Comparison of ENCODE assay signal across 12 mouse cellular contexts in genomic region chr2:163349411-163349810, GRCm38 (mm10). TPM values are rescaled to one million over a fixed set of nuclear protein-coding genes. Genes with fewer than 3 reads are reported as not detected.
DNase-seq lines count a peak whose midpoint lies in the region; ATAC-seq lines count a peak whose summit lies in the region.
"Had no signal": no experiment of that assay in that cellular context is flagged by ENCODE, and none has a peak within 500 bp of the region (broad histone marks: within the 10 kb centered on the region; RNA-seq: fewer than 3 reads in every experiment).

No protein-coding gene starts in this region.

- WGBS in heart, embryonic 13.5 days: 57% methylated on average over 9 of the region's 9 CpGs
- 70% methylated on average over 9 of the region's 9 CpGs for WGBS in heart, embryonic 11.5 days (ENCODE audit: insufficient replicate concordance)
- 64% methylated on average over 9 of the region's 9 CpGs for WGBS in midbrain, embryonic 14.5 days
- WGBS in midbrain, embryonic 13.5 days: 64% methylated on average over 9 of the region's 9 CpGs
- 39% methylated on average over 9 of the region's 9 CpGs for WGBS in intestine, embryonic 15.5 days
- WGBS in stomach, embryonic 16.5 days: 44% methylated on average over 9 of the region's 9 CpGs
- 59% methylated on average over 9 of the region's 9 CpGs for WGBS in forebrain, embryonic 15.5 days

- H3K4me2 ChIP-seq in heart, embryonic 13.5 days: no peak overlapping the region
- H3K4me2 ChIP-seq in heart, embryonic 11.5 days: no peak overlapping the region
- no peak overlapping the region for H3K4me2 ChIP-seq in midbrain, embryonic 14.5 days (ENCODE audit: low read length)
- no peak overlapping the region for H3K4me2 ChIP-seq in midbrain, embryonic 13.5 days (replicated peaks)
- no peak overlapping the region for H3K4me2 ChIP-seq in intestine, embryonic 15.5 days (replicated peaks)
- H3K4me2 ChIP-seq in stomach, embryonic 16.5 days (ENCODE audit: low read depth, low read length): no peak overlapping the region
- no peak overlapping the region for H3K4me2 ChIP-seq in forebrain, embryonic 15.5 days (replicated peaks)

- peaks cover 13% of the 10 kb centered on the region for H3K36me3 ChIP-seq in heart, embryonic 13.5 days
- peaks cover 5% of the 10 kb centered on the region; the same call in 1 of the 2 replicates for H3K36me3 ChIP-seq in heart, embryonic 11.5 days (ENCODE audit: control insufficient read depth, insufficient read depth, low read length)
- H3K36me3 ChIP-seq in midbrain, embryonic 14.5 days (ENCODE audit: control insufficient read depth, insufficient read depth, low read length): no peaks in the 10 kb centered on the region
- H3K36me3 ChIP-seq in midbrain, embryonic 13.5 days: no peaks in the 10 kb centered on the region
- no peaks in the 10 kb centered on the region for H3K36me3 ChIP-seq in intestine, embryonic 15.5 days
- no peaks in the 10 kb centered on the region for H3K36me3 ChIP-seq in stomach, embryonic 16.5 days (ENCODE audit: control insufficient read depth, insufficient read depth, low read length)
- H3K36me3 ChIP-seq in forebrain, embryonic 15.5 days: no peaks in the 10 kb centered on the region
- H3K36me3 ChIP-seq: G1E had no signal

- H3K9ac ChIP-seq in heart, embryonic 13.5 days: peak overlapping the region; percentile 67
- no peak overlapping the region for H3K9ac ChIP-seq in heart, embryonic 11.5 days (ENCODE audit: low read depth, low read length)
- H3K9ac ChIP-seq in midbrain, embryonic 14.5 days (replicated peaks; ENCODE audit: low read length): no peak overlapping the region
- H3K9ac ChIP-seq in midbrain, embryonic 13.5 days (replicated peaks): no peak overlapping the region
- H3K9ac ChIP-seq in intestine, embryonic 15.5 days: no peak overlapping the region
- peak overlapping the region; percentile 12; the same call in 1 of the 2 replicates for H3K9ac ChIP-seq in stomach, embryonic 16.5 days (ENCODE audit: low read length)
- no peak overlapping the region for H3K9ac ChIP-seq in forebrain, embryonic 15.5 days (replicated peaks)

- H3K27ac ChIP-seq in heart, embryonic 13.5 days (replicated peaks): peak overlapping the region; percentile 63
- H3K27ac ChIP-seq in heart, embryonic 11.5 days (ENCODE audit: low read depth, low read length): no peak overlapping the region
- H3K27ac ChIP-seq in midbrain, embryonic 14.5 days (replicated peaks; ENCODE audit: low read depth, low read length): no peak overlapping the region
- no peak overlapping the region for H3K27ac ChIP-seq in midbrain, embryonic 13.5 days
- H3K27ac ChIP-seq in intestine, embryonic 15.5 days: peak overlapping the region; percentile 79
- peak overlapping the region; percentile 84 for H3K27ac ChIP-seq in stomach, embryonic 16.5 days (ENCODE audit: low read length)
- no peak overlapping the region for H3K27ac ChIP-seq in forebrain, embryonic 15.5 days (replicated peaks)

- no peak overlapping the region for H3K4me3 ChIP-seq in heart, embryonic 13.5 days
- no peak overlapping the region for H3K4me3 ChIP-seq in heart, embryonic 11.5 days (ENCODE audit: low read depth, low read length)
- no peak overlapping the region for H3K4me3 ChIP-seq in midbrain, embryonic 14.5 days (replicated peaks; ENCODE audit: low read depth, low read length)
- no peak overlapping the region for H3K4me3 ChIP-seq in midbrain, embryonic 13.5 days (replicated peaks)
- no peak overlapping the region for H3K4me3 ChIP-seq in intestine, embryonic 15.5 days (replicated peaks)
- no peak overlapping the region for H3K4me3 ChIP-seq in stomach, embryonic 16.5 days (replicated peaks; ENCODE audit: low read length)
- H3K4me3 ChIP-seq in forebrain, embryonic 15.5 days: no peak overlapping the region

- no peaks in the 10 kb centered on the region for H3K27me3 ChIP-seq in heart, embryonic 13.5 days (replicated peaks)
- H3K27me3 ChIP-seq in heart, embryonic 11.5 days (ENCODE audit: control insufficient read depth, insufficient read depth, low read length): no peaks in the 10 kb centered on the region
- no peaks in the 10 kb centered on the region for H3K27me3 ChIP-seq in midbrain, embryonic 14.5 days (ENCODE audit: control insufficient read depth, insufficient read depth, low read length)
- H3K27me3 ChIP-seq in midbrain, embryonic 13.5 days: no peaks in the 10 kb centered on the region
- H3K27me3 ChIP-seq in intestine, embryonic 15.5 days (replicated peaks): no peaks in the 10 kb centered on the region
- no peaks in the 10 kb centered on the region for H3K27me3 ChIP-seq in stomach, embryonic 16.5 days (ENCODE audit: control insufficient read depth, insufficient read depth, low read length)
- H3K27me3 ChIP-seq in forebrain, embryonic 15.5 days: no peaks in the 10 kb centered on the region

- peaks cover 92% of the 10 kb centered on the region for H3K4me1 ChIP-seq in heart, embryonic 13.5 days
- peaks cover 68% of the 10 kb centered on the region for H3K4me1 ChIP-seq in heart, embryonic 11.5 days (ENCODE audit: control insufficient read depth, insufficient read depth, low read length)
- no peaks in the 10 kb centered on the region for H3K4me1 ChIP-seq in midbrain, embryonic 14.5 days (ENCODE audit: control insufficient read depth, insufficient read depth, low read length)
- 0 out of 2 replicates have a peak, but pooled peaks cover 6% of the 10 kb centered on the region for H3K4me1 ChIP-seq in midbrain, embryonic 13.5 days (replicated peaks)
- H3K4me1 ChIP-seq in intestine, embryonic 15.5 days (replicated peaks): peaks cover 17% of the 10 kb centered on the region; the same call in 1 of the 2 replicates
- peaks cover 20% of the 10 kb centered on the region for H3K4me1 ChIP-seq in stomach, embryonic 16.5 days (ENCODE audit: control insufficient read depth, insufficient read depth, low read length)
- 0 out of 2 replicates have a peak, but pooled peaks cover 4% of the 10 kb centered on the region for H3K4me1 ChIP-seq in forebrain, embryonic 15.5 days

- ATAC-seq in heart, embryonic 13.5 days (ENCODE audit: extremely low read depth, insufficient number of reproducible peaks, low FRiP score, low TSS enrichment): no peak
- no peak for ATAC-seq in heart, embryonic 11.5 days (replicated peaks; ENCODE audit: insufficient number of reproducible peaks, low FRiP score, low TSS enrichment)
- ATAC-seq in midbrain, embryonic 14.5 days (ENCODE audit: low FRiP score, low TSS enrichment): no peak
- ATAC-seq in midbrain, embryonic 13.5 days: no peak
- ATAC-seq in intestine, embryonic 15.5 days: peak; percentile 71
- ATAC-seq in stomach, embryonic 16.5 days (ENCODE audit: insufficient read depth, low FRiP score): peak; percentile 79; the same call in 1 of the 2 replicates
- no peak for ATAC-seq in forebrain, embryonic 15.5 days (replicated peaks)
- ATAC-seq: forebrain, embryonic 16.5 days had no signal

- peak; percentile 53 for DNase-seq in midbrain, embryonic 14.5 days
- no peak for DNase-seq in adrenal gland, adult 18-20 months (ENCODE audit: low spot score in 2 of 2)
- DNase-seq: kidney, adult 9 months; thymus, postnatal 25 days had no signal

- no peaks in the 10 kb centered on the region for H3K9me3 ChIP-seq in heart, embryonic 13.5 days
- no peaks in the 10 kb centered on the region for H3K9me3 ChIP-seq in heart, embryonic 11.5 days (replicated peaks; ENCODE audit: control insufficient read depth, low read length)
- H3K9me3 ChIP-seq in midbrain, embryonic 14.5 days (ENCODE audit: control insufficient read depth, low read length): no peaks in the 10 kb centered on the region
- no peaks in the 10 kb centered on the region for H3K9me3 ChIP-seq in midbrain, embryonic 13.5 days
- H3K9me3 ChIP-seq in intestine, embryonic 15.5 days: no peaks in the 10 kb centered on the region
- H3K9me3 ChIP-seq in stomach, embryonic 16.5 days (replicated peaks; ENCODE audit: control insufficient read depth, low read length): no peaks in the 10 kb centered on the region
- no peaks in the 10 kb centered on the region for H3K9me3 ChIP-seq in forebrain, embryonic 15.5 days
- H3K9me3 ChIP-seq: G1E had no signal

RNA-seq across cellular contexts. Expression of gene Jph2, which starts 48.4 kb away (rescaled TPM):
- polyA plus RNA-seq in heart, embryonic 13.5 days (2015; fragmentation: Nextera tagmentation; extraction: Ambion mirVana): 41.5 and 42.9 TPM in 2 replicates
- polyA plus RNA-seq in heart, embryonic 11.5 days (2014; fragmentation: Nextera tagmentation; extraction: Ambion mirVana): 19.5 and 22.7 TPM in 2 replicates
- 0.30 and 0.37 TPM in 2 replicates for polyA plus RNA-seq in midbrain, embryonic 14.5 days (2014; fragmentation: Nextera tagmentation; extraction: Ambion mirVana)
- 0.13 and 0.31 TPM in 2 replicates for polyA plus RNA-seq in midbrain, embryonic 13.5 days (2015; fragmentation: Nextera tagmentation; extraction: Ambion mirVana)
- polyA plus RNA-seq in intestine, embryonic 15.5 days (2015; fragmentation: Nextera tagmentation; extraction: Ambion mirVana): 8.5 and 9.8 TPM in 2 replicates
- 8.5 and 11.2 TPM in 2 replicates for polyA plus RNA-seq in stomach, embryonic 16.5 days (2015; fragmentation: Nextera tagmentation; extraction: Ambion mirVana)
- total RNA-seq in adrenal gland, adult 18-20 months (2021): 1 to 10 TPM; 4.4 to 6.5 TPM
- 0.22 and 0.25 TPM in 2 replicates for polyA plus RNA-seq in forebrain, embryonic 15.5 days (2015; fragmentation: Nextera tagmentation; extraction: Ambion mirVana)
- polyA plus RNA-seq: G1E had no signal

Comparison
In these comparisons a context has a peak if more than half of its experiments do, and no peak if none do; other contexts are left out.
1. H3K27ac ChIP-seq: peak in heart, embryonic 13.5 days (single experiment), intestine, embryonic 15.5 days (single experiment) and stomach, embryonic 16.5 days (single experiment); none in heart, embryonic 11.5 days (single experiment), midbrain, embryonic 14.5 days (single experiment), midbrain, embryonic 13.5 days (single experiment) and forebrain, embryonic 15.5 days (single experiment).
2. H3K9ac ChIP-seq: peak in heart, embryonic 13.5 days (single experiment) and stomach, embryonic 16.5 days (single experiment); none in heart, embryonic 11.5 days (single experiment), midbrain, embryonic 14.5 days (single experiment), midbrain, embryonic 13.5 days (single experiment), intestine, embryonic 15.5 days (single experiment) and forebrain, embryonic 15.5 days (single experiment).
3. ATAC-seq: peak in intestine, embryonic 15.5 days (single experiment) and stomach, embryonic 16.5 days (single experiment); none in heart, embryonic 13.5 days (single experiment), heart, embryonic 11.5 days (single experiment), midbrain, embryonic 14.5 days (single experiment), midbrain, embryonic 13.5 days (single experiment) and forebrain, embryonic 15.5 days (single experiment).